Mouse (Mus musculus): Measurements from ENCODE around the gene Mss51. TPM values are rescaled to one million over a fixed set of nuclear protein-coding genes. Genes with fewer than 3 reads are reported as not detected.

Gene Mss51
- polyA plus RNA-seq, 1 experiment from 2014 or later, result 4.0 TPM

DNA sequence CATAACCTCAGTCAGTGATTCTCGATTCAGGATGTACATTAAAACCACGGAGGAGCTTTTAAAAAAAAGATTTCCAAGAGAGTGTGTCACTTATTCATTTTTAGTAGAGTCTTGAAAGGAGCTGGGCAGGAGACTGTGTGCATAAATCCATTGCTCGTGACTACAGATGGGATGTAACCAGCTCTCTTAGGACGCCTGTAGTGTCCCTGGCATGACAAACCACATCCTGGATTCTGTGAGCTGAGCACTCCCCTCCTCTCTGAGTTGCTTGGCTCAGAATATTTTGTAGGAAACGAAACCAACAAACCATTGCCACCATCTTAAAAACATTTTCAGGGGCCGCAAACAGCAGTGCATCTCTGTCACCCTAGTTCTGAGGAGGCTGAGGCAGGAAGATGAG is 59.7 kb downstream of the Mss51 start:
- H3K27me3 ChIP-seq (replicated peaks; ENCODE audit: control insufficient read depth, insufficient read depth, low read length), result no peaks in the 10 kb centered on the region
- H3K9ac ChIP-seq (ENCODE audit: low read depth, low read length), result no peak overlapping the region
- no peak overlapping the region for H3K27ac ChIP-seq (replicated peaks; ENCODE audit: low read depth, low read length)
- no peaks in the 10 kb centered on the region for H3K36me3 ChIP-seq (ENCODE audit: control insufficient read depth, insufficient read depth, low read length)
- 72% methylated on average over 6 of the region's 6 CpGs for WGBS
- H3K4me3 ChIP-seq (ENCODE audit: low read depth, low read length), result no peak overlapping the region
- H3K4me1 ChIP-seq (ENCODE audit: control insufficient read depth, insufficient read depth, low read length), result no peaks in the 10 kb centered on the region
- DNase-seq (ENCODE audit: low spot score) (no peak), ATAC-seq (ENCODE audit: low read depth) (no peak)
- no peak overlapping the region for H3K4me2 ChIP-seq (ENCODE audit: low read depth, low read length)
- peaks cover 4% of the 10 kb centered on the region; the same call in 1 of the 2 replicates for H3K9me3 ChIP-seq (ENCODE audit: control insufficient read depth, low read length)

Other genes starting within 250 kb of the Mss51 start
- gene Kcnk16, start 227.7 kb downstream of the Mss51 start, polyA plus RNA-seq (2014; fragmentation: Nextera tagmentation; extraction: Ambion mirVana), result 0.47 and 0.54 TPM in 2 replicates
- 11.0 and 13.1 TPM in 2 replicates for gene Nudt13, start 202.2 kb downstream of the Mss51 start, polyA plus RNA-seq (2014; fragmentation: Nextera tagmentation; extraction: Ambion mirVana)
- 46.9 and 49.4 TPM in 2 replicates for gene Ecd, start 148.8 kb downstream of the Mss51 start, polyA plus RNA-seq (2014; fragmentation: Nextera tagmentation; extraction: Ambion mirVana)
- gene Fam149b, start 148.7 kb downstream of the Mss51 start, polyA plus RNA-seq (2014; fragmentation: Nextera tagmentation; extraction: Ambion mirVana), result 32.7 and 32.8 TPM in 2 replicates
- gene Dnajc9, start 108.0 kb downstream of the Mss51 start, polyA plus RNA-seq (2014; fragmentation: Nextera tagmentation; extraction: Ambion mirVana), result 141 and 155 TPM in 2 replicates
- gene Mrps16, start 103.3 kb downstream of the Mss51 start, polyA plus RNA-seq (2014; fragmentation: Nextera tagmentation; extraction: Ambion mirVana), result 92.3 and 94.4 TPM in 2 replicates
- 0.77 and 3.2 TPM in 2 replicates for gene Cfap70, start 44.7 kb downstream of the Mss51 start, polyA plus RNA-seq (2014; fragmentation: Nextera tagmentation; extraction: Ambion mirVana)
- gene Anxa7, start 16.8 kb downstream of the Mss51 start, polyA plus RNA-seq (2014; fragmentation: Nextera tagmentation; extraction: Ambion mirVana), result 47.5 and 48.3 TPM in 2 replicates
- 68.5 and 78.4 TPM in 2 replicates for gene Ppp3cb, start 49.7 kb upstream of the Mss51 start, polyA plus RNA-seq (2014; fragmentation: Nextera tagmentation; extraction: Ambion mirVana)
- gene Usp54, start 144.2 kb upstream of the Mss51 start, polyA plus RNA-seq (2014; fragmentation: Nextera tagmentation; extraction: Ambion mirVana), result 7.7 and 8.8 TPM in 2 replicates
- gene Myoz1, start 159.6 kb upstream of the Mss51 start, polyA plus RNA-seq (2014; fragmentation: Nextera tagmentation; extraction: Ambion mirVana), result 22.8 and 53.2 TPM in 2 replicates
- 46.2 and 52.2 TPM in 2 replicates for gene Synpo2l, start 171.5 kb upstream of the Mss51 start, polyA plus RNA-seq (2014; fragmentation: Nextera tagmentation; extraction: Ambion mirVana)
- 78.2 and 80.5 TPM in 2 replicates for gene Sec24c, start 177.4 kb upstream of the Mss51 start, polyA plus RNA-seq (2014; fragmentation: Nextera tagmentation; extraction: Ambion mirVana)
- 30.1 and 30.6 TPM in 2 replicates for gene Fut11, start 198.1 kb upstream of the Mss51 start, polyA plus RNA-seq (2014; fragmentation: Nextera tagmentation; extraction: Ambion mirVana)
- 183 and 204 TPM in 2 replicates for gene Chchd1, start 206.1 kb upstream of the Mss51 start, polyA plus RNA-seq (2014; fragmentation: Nextera tagmentation; extraction: Ambion mirVana)
- 31.1 and 34.1 TPM in 2 replicates for gene Zswim8, start 210.7 kb upstream of the Mss51 start, polyA plus RNA-seq (2014; fragmentation: Nextera tagmentation; extraction: Ambion mirVana)
- gene Ndst2, start 237.7 kb upstream of the Mss51 start, polyA plus RNA-seq (2014; fragmentation: Nextera tagmentation; extraction: Ambion mirVana), result 32.1 and 33.7 TPM in 2 replicates

All from embryonic facial prominence, embryonic 14.5 days (tissue).